In genomic region chr3:54457416-54457815, GRCm38 (mm10) we compare ENCODE assay signal across 19 mouse cellular contexts.
DNase-seq lines count a peak whose midpoint lies in the region; TF ChIP-seq lines count a peak whose summit lies in the region.
"Had no signal": no experiment of that assay in that cellular context is flagged by ENCODE, and none has a peak within 500 bp of the region (broad histone marks: within the 10 kb centered on the region; RNA-seq: fewer than 3 reads in every experiment).

No protein-coding gene starts in this region.

- H3K4me3 ChIP-seq in embryonic fibroblast, embryonic 13.5 days (ENCODE audit: insufficient read depth, low read length): no peak overlapping the region
- H3K4me3 ChIP-seq: embryonic facial prominence, embryonic 12.5 days; forebrain, embryonic 12.5 days; heart, embryonic 12.5 days; hindbrain, embryonic 12.5 days had no signal

- DNase-seq in heart, adult 11 months: peak; percentile 2
- DNase-seq in heart, postnatal 14 days: no peak
- DNase-seq in 416B (ENCODE audit: low read depth): peak; percentile 4
- peak; percentile 11 for DNase-seq in skeletal muscle tissue, adult 2 months (ENCODE audit: low read depth, low spot score)
- no peak for DNase-seq in B cell, adult 2 months
- no peak for DNase-seq in kidney, postnatal 10 days
- DNase-seq: adrenal gland, postnatal 10 days; cerebellum, adult 11 months; cerebellum, adult 8-10 months; cerebellum, postnatal 14 days; embryo, embryonic 11 days; gastrocnemius, postnatal 10 days; heart, postnatal 36 days had no signal

- peak overlapping the region; percentile 26; the same call in 1 of the 2 replicates for H3K27ac ChIP-seq in embryonic fibroblast, embryonic 13.5 days (ENCODE audit: insufficient read depth, low read length)
- H3K27ac ChIP-seq: embryonic facial prominence, embryonic 12.5 days; forebrain, embryonic 12.5 days; hindbrain, embryonic 12.5 days; hindbrain, postnatal 0 days had no signal

- no peak for TF ChIP-seq CTCF in embryonic fibroblast, embryonic 13.5 days (IDR thresholded peaks at IDR 0.05; ENCODE audit: borderline replicate concordance, insufficient read depth, low read length)

- intact Hi-C loops in heart, postnatal 14 days (cut with DNase I): no loop called here

- peaks cover 6% of the 10 kb centered on the region for H3K4me1 ChIP-seq in embryonic fibroblast, embryonic 13.5 days (ENCODE audit: control insufficient read depth, insufficient read depth, low read length)
- H3K4me1 ChIP-seq: embryonic facial prominence, embryonic 12.5 days; forebrain, embryonic 12.5 days; heart, embryonic 12.5 days; hindbrain, embryonic 12.5 days had no signal

- no peak for TF ChIP-seq POLR2A in embryonic fibroblast, embryonic 13.5 days (IDR thresholded peaks at IDR 0.05; ENCODE audit: low read depth, low read length)

Comparison
In these comparisons a context has a peak if more than half of its experiments do, and no peak if none do; other contexts are left out.
1. DNase-seq: peak in heart, adult 11 months (single experiment), 416B (single experiment) and skeletal muscle tissue, adult 2 months (single experiment); none in heart, postnatal 14 days (0 of 2), B cell, adult 2 months (0 of 2) and kidney, postnatal 10 days (single experiment).